Mouse (Mus musculus) cerebellum, adult (tissue): ENCODE measurements at regions not wholly inside any gene's neighbourhood (a gene's known extent, or its start where the extent isn't known, plus 50 kb on each side); places are given as distances from the start of the nearest gene placed in this dataset.
"Not testable (repeated sequence)": the region's sequence is repeated elsewhere in the genome, so short reads cannot be mapped to it uniquely, and the experiment has no call there.

Source experiments
- ATAC-seq: cut with Nextera tagmentation; 2 replicates; pipeline ENCODE4 v1.9.2; 2017; ENCODE audit warnings: mild to moderate bottlenecking, moderate library complexity, mixed read lengths; ENCODE audit not compliant: insufficient number of reproducible peaks, low FRiP score, low TSS enrichment

- no peak for ATAC-seq
Observed at GRCm38 (mm10) chr13:25611986-25612385, 341.7 kb upstream of the Nrsn1 start.

- no peak for ATAC-seq
Observed at GRCm38 (mm10) chr13:25609641-25610040, 339.3 kb upstream of the Nrsn1 start.

- ATAC-seq, result no peak
Observed at GRCm38 (mm10) chr13:25609241-25609640, 338.9 kb upstream of the Nrsn1 start.

- ATAC-seq, result not testable (repeated sequence)
Observed at GRCm38 (mm10) chr13:25601351-25601750, 331.0 kb upstream of the Nrsn1 start.

- no peak for ATAC-seq
Observed at GRCm38 (mm10) chr13:25594629-25595028, 324.3 kb upstream of the Nrsn1 start.

GRCm38 (mm10) chr13:25570641-25571040, 300.3 kb upstream of the Nrsn1 start:
- ATAC-seq, result no peak

GRCm38 (mm10) chr13:25562746-25563145, 292.4 kb upstream of the Nrsn1 start:
- ATAC-seq, result no peak; the same call in 1 of the 2 replicates

- no peak for ATAC-seq
Observed at GRCm38 (mm10) chr13:25560339-25560738, 290.0 kb upstream of the Nrsn1 start.

GRCm38 (mm10) chr13:25554962-25555361, 284.7 kb upstream of the Nrsn1 start:
- no peak for ATAC-seq

- ATAC-seq, result no peak
Observed at GRCm38 (mm10) chr13:25548551-25548950, 278.2 kb upstream of the Nrsn1 start.

GRCm38 (mm10) chr13:25547150-25548145, 277.1 kb upstream of the Nrsn1 start:
- no peak for ATAC-seq

- ATAC-seq, result no peak
Observed at GRCm38 (mm10) chr13:25524094-25524493, 253.8 kb upstream of the Nrsn1 start.

- ATAC-seq, result no peak
Observed at GRCm38 (mm10) chr13:25507355-25507754, 237.1 kb upstream of the Nrsn1 start.

- no peak for ATAC-seq
Observed at GRCm38 (mm10) chr13:25494492-25495034, 224.3 kb upstream of the Nrsn1 start.

GRCm38 (mm10) chr13:25490036-25490435, 219.7 kb upstream of the Nrsn1 start:
- ATAC-seq, result no peak

- ATAC-seq, result no peak
Observed at GRCm38 (mm10) chr13:25483309-25483708, 213.0 kb upstream of the Nrsn1 start.

GRCm38 (mm10) chr13:25451917-25452316, 181.6 kb upstream of the Nrsn1 start:
- no peak for ATAC-seq

GRCm38 (mm10) chr13:25451357-25451861, 181.1 kb upstream of the Nrsn1 start:
- no peak for ATAC-seq

GRCm38 (mm10) chr13:25429701-25430418, 159.6 kb upstream of the Nrsn1 start:
- no peak; the same call in 1 of the 2 replicates for ATAC-seq

- ATAC-seq, result no peak
Observed at GRCm38 (mm10) chr13:25403182-25403795, 133.0 kb upstream of the Nrsn1 start.
